Mouse (Mus musculus) embryo, embryonic 11 days (tissue): ENCODE data around the gene Gm6309.
"Not testable (repeated sequence)": the region's sequence is repeated elsewhere in the genome, so short reads cannot be mapped to it uniquely, and the experiment has no call there.

ENCODE experiments used
- DNase-seq: peaks from one replicate; pipeline ENCODE4 v3.0.0-alpha.2; 2015

Gm6309 gene

GRCm38 (mm10) chr5:146170621-146171020 is at the start of gene Gm6309:
Gene Gm6309, minus strand, starts transcription at chr5:146170721.
- DNase-seq, result not testable (repeated sequence)

GRCm38 (mm10) chr5:146205537-146205936 is 35.0 kb upstream of the Gm6309 start:
- no peak for DNase-seq

- no peak for DNase-seq
These were observed 33.4 kb upstream of the Gm6309 start for GRCm38 (mm10) chr5:146203921-146204320.

GRCm38 (mm10) chr5:146200580-146200979 is 30.1 kb upstream of the Gm6309 start:
- no peak for DNase-seq

- DNase-seq, result no peak
These were observed 29.0 kb upstream of the Gm6309 start for GRCm38 (mm10) chr5:146199540-146199939.

- no peak for DNase-seq
These were observed 28.6 kb upstream of the Gm6309 start for GRCm38 (mm10) chr5:146199073-146199472.

- no peak for DNase-seq
These were observed 22.8 kb upstream of the Gm6309 start for GRCm38 (mm10) chr5:146193360-146193759.

GRCm38 (mm10) chr5:146190501-146191269 is 20.2 kb upstream of the Gm6309 start:
- no peak for DNase-seq

- no peak for DNase-seq
These were observed 19.6 kb upstream of the Gm6309 start for GRCm38 (mm10) chr5:146190093-146190492.

GRCm38 (mm10) chr5:146188712-146189111 is 18.2 kb upstream of the Gm6309 start:
- no peak for DNase-seq

- DNase-seq, result no peak
These were observed 17.6 kb upstream of the Gm6309 start for GRCm38 (mm10) chr5:146188144-146188543.

GRCm38 (mm10) chr5:146187441-146187840 is 16.9 kb upstream of the Gm6309 start:
- DNase-seq, result peak; percentile 39

GRCm38 (mm10) chr5:146185204-146185603 is 14.7 kb upstream of the Gm6309 start, which contains the start of gene 1700001J03Rik:
Gene 1700001J03Rik, minus strand, starts transcription at chr5:146185304.
- DNase-seq, result not testable (repeated sequence)

- DNase-seq, result not testable (repeated sequence)
These were observed 2.2 kb upstream of the Gm6309 start for GRCm38 (mm10) chr5:146172744-146173143.

- DNase-seq, result not testable (repeated sequence)
These were observed 10.1 kb downstream of the Gm6309 start, which contains the start of gene Gm5565 for GRCm38 (mm10) chr5:146160439-146160838. Gene Gm5565, minus strand, starts transcription at chr5:146160539.

GRCm38 (mm10) chr5:146158326-146158725 is 12.2 kb downstream of the Gm6309 start:
- DNase-seq, result not testable (repeated sequence)

GRCm38 (mm10) chr5:146150454-146150853 is 20.1 kb downstream of the Gm6309 start:
- no peak for DNase-seq

- DNase-seq, result peak; percentile 24
These were observed 22.6 kb downstream of the Gm6309 start for GRCm38 (mm10) chr5:146147903-146148302.
